Mouse (Mus musculus): ENCODE measurements around the gene Ptges2. TPM values are rescaled to one million over a fixed set of nuclear protein-coding genes. Genes with fewer than 3 reads are reported as not detected.

Ptges2 gene
- polyA plus RNA-seq, 1 experiment from 2014 or later, result 28.6 TPM

DNA sequence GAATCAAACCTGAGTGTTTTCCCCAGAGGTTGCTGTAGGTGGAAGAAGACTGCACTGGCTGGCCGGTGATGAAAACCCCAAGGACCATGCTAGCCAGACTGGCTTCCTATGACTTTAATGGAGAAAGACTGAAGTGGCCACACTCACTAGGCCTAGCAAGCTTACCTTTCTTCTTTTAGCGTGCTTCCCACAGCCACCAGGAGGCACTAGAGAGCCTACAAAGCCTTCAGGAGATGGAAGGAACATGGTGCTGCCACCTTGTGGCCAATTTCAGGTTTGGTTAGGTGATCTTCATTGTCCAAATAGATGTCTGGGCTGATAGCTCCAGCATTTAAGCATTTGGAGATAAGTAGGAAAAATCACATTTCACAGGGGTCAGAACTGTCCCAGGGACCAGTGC, 9.0 kb downstream of the Ptges2 start:
- H3K4me1 ChIP-seq, result no peaks in the 10 kb centered on the region
- no peak overlapping the region for H3K4me3 ChIP-seq
- H3K4me2 ChIP-seq (replicated peaks), result no peak overlapping the region
- no peak overlapping the region for H3K27ac ChIP-seq (replicated peaks)
- H3K36me3 ChIP-seq, result peaks cover 30% of the 10 kb centered on the region
- ATAC-seq (ENCODE audit: low FRiP score, low read depth), result no peak
- no peak overlapping the region for H3K9ac ChIP-seq (replicated peaks)
- H3K27me3 ChIP-seq, result no peaks in the 10 kb centered on the region
- H3K9me3 ChIP-seq, result no peaks in the 10 kb centered on the region
- 19% methylated on average over 2 of the region's 2 CpGs for WGBS

DNA sequence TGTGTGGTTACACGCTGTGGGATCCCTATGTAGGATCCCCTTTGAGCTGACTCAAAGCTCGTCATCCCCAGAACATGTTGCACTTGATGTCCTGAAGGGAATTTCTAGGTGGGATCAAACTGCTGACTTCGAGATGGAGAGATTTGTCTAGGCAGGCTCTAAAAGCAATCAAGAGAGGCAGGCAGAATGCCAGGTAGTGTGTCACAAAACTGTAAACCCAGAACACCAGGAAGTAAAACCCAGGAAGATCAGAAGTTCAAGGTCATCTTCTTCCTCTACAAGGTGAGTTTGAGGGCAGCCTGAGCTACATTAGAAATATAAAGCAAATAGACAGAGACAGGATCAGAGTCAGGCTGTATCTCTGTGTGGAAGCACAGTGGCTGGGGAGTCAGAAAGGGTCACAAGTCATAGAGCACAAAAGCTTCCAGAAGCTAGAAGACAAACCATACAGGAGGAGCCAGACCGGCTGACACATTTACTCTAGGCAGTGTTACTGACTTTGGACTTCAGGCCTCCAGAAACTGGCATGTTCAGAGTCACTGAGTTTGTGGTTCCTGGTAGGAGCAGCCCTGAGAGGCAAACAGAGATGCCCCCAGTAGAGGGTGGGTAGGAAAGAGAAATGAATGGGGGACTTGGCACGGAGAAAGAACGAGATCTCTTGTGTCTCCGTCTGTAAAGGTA, 11.6 kb downstream of the Ptges2 start:
- no peaks in the 10 kb centered on the region for H3K27me3 ChIP-seq
- H3K9me3 ChIP-seq, result no peaks in the 10 kb centered on the region
- no peak overlapping the region for H3K4me3 ChIP-seq
- H3K4me1 ChIP-seq, result no peaks in the 10 kb centered on the region
- H3K4me2 ChIP-seq (replicated peaks), result no peak overlapping the region
- ATAC-seq (ENCODE audit: low FRiP score, low read depth), result no peak
- H3K36me3 ChIP-seq, result 0 out of 2 replicates have a peak, but pooled peaks cover 9% of the 10 kb centered on the region
- H3K9ac ChIP-seq (replicated peaks), result no peak overlapping the region
- 83% methylated on average over 7 of the region's 7 CpGs for WGBS
- H3K27ac ChIP-seq (replicated peaks), result no peak overlapping the region

DNA sequence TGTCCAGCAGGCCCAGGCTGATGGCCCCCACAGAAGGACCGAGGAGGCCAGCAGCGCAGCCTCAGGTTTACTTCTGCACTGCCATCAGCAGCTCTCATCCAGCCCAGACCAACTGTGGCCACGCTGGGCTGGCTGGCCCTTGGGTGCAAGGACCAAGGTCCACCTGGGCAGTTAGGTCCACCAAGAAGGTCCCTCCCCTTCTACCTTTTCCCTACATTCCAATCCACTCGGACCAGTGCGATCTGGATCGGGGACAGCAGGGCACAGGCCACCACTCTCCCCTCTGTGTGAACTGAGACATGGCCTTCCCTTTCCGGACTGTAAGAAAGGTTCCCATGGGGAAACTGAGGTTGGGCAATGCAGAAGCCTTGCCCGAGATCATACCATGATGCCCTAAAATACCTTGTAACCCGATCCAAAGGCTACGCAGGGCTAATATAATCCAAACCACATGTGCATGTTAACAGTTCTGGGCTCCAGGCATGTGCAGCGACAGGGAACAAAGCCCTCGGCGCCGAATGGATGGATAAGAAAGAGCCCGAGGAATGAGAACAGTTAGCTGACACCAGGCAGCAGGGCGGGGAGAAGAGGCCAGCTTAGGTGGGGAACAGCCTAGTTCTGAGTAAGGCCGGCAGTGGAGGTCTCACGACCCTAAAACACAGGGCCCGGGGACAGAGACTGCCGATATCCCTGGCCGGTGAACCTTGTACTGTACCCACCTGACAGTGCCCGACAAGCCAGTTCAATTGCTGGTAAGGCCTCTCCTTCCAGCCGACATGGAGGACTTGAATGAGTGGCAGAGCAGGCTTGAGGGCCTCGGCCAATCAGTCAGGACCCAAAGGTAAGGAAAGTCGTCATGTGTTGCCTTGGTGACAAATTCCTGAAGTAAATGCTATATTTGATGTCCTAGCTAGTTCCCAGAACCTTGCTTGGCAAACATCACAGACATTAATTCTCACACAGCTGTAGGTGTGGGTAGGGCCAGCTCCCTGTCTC, 13.0 kb downstream of the Ptges2 start:
- Histone ChIP-seq H3K27ac (replicated peaks) (no peak overlapping the region), H3K4me3 (no peak overlapping the region), H3K9me3 (no peaks in the 10 kb centered on the region), H3K4me1 (no peaks in the 10 kb centered on the region), H3K27me3 (no peaks in the 10 kb centered on the region), H3K4me2 (replicated peaks) (no peak overlapping the region), H3K36me3 (no peaks in the 10 kb centered on the region), H3K9ac (replicated peaks) (no peak overlapping the region; the same call in 1 of the 2 replicates)
- no peak for ATAC-seq (ENCODE audit: low FRiP score, low read depth)
- WGBS, result 69% methylated on average over 25 of the region's 25 CpGs

DNA sequence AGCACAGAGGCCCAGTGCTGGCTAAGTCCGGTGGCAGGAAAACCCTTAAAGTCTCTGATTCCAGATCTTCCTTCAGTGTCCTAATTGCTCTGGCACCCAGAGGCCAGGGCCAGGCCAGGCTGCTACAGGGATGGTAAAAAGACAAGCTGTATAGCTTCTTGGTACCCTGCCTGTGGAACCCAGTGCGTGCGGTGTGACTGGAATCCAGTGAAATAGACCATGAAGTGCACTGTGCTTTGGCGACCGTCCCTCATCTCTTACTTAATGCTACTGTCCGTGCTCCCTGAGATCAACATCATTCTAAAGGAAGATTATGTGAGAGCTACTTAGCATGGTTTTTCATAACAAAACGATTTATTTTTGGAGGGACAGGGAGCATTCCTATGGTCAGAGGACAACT, 15.7 kb downstream of the Ptges2 start:
- peaks cover 23% of the 10 kb centered on the region for H3K36me3 ChIP-seq
- H3K4me2 ChIP-seq (replicated peaks), result no peak overlapping the region
- no peaks in the 10 kb centered on the region for H3K4me1 ChIP-seq
- no peak overlapping the region for H3K4me3 ChIP-seq
- no peaks in the 10 kb centered on the region for H3K27me3 ChIP-seq
- 92% methylated on average over 7 of the region's 7 CpGs for WGBS
- no peak for ATAC-seq (ENCODE audit: low FRiP score, low read depth)
- no peak overlapping the region for H3K27ac ChIP-seq (replicated peaks)
- H3K9me3 ChIP-seq, result no peaks in the 10 kb centered on the region
- no peak overlapping the region for H3K9ac ChIP-seq (replicated peaks)

DNA sequence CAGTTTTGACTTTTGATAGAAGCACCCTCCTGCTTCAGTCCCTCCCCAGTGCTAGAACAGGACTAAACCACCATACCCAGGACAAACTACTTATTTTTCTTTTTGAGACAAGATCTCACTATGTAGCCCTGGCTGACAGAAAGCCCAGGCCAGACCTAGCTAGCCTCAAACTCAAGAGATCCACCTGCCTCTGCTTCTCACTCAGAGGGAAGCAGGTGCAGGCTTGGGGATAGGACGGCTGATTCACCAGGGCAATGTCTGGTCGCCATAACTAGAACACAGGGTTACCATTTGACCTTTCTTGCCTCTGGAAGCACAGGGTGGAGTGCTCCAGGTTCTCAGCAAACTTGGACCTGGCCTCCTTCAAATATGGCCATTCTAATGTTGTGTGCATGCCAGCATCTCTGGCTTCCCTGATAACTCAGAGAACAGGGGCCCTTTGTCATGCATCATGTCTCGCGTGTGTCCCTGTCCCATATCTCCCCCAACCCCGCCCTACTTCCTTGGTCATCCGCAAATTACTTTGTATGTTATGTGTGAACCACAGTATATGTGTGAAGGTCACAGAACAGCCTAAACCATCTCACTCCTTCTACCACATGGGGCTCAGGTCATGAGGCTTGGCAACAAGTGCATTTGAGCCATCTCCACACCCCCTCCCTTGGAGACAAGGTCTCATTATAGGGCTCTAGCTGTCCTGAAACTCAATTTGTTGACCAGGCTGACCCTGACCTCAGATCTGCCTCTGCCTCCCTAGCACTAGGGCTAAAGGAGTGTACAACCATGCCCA, 17.2 kb downstream of the Ptges2 start:
- H3K9ac ChIP-seq (replicated peaks), result no peak overlapping the region
- H3K4me3 ChIP-seq, result no peak overlapping the region
- 90% methylated on average over 6 of the region's 6 CpGs for WGBS
- ATAC-seq (ENCODE audit: low FRiP score, low read depth), result no peak
- no peaks in the 10 kb centered on the region for H3K27me3 ChIP-seq
- H3K4me2 ChIP-seq (replicated peaks), result no peak overlapping the region
- no peaks in the 10 kb centered on the region for H3K9me3 ChIP-seq
- peaks cover 38% of the 10 kb centered on the region for H3K36me3 ChIP-seq
- no peak overlapping the region for H3K27ac ChIP-seq (replicated peaks)
- no peaks in the 10 kb centered on the region for H3K4me1 ChIP-seq

DNA sequence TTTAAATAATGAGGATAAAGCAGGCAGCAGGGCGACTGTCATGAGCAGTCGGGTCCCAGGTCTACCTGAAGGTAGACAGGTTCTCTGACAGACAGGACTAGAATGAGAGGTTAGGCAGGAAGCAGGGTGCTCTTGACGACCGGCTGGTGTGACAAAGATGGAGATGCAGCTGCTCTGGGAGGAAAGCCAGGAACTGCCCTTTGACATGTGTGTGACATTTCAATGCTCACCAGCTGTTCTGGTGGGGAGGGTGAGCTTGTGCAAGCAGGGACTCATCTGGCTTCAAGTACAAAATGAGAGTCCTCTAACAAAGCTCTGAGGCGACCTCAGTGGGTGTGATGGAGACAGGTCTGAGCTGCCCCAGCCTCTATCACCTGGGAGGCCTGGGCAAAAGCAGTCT, 18.2 kb downstream of the Ptges2 start:
- no peak overlapping the region for H3K4me3 ChIP-seq
- H3K4me2 ChIP-seq (replicated peaks), result no peak overlapping the region
- H3K27ac ChIP-seq (replicated peaks), result no peak overlapping the region
- H3K27me3 ChIP-seq, result no peaks in the 10 kb centered on the region
- H3K36me3 ChIP-seq, result peaks cover 48% of the 10 kb centered on the region
- H3K9ac ChIP-seq (replicated peaks), result no peak overlapping the region
- no peaks in the 10 kb centered on the region for H3K9me3 ChIP-seq
- 77% methylated on average over 5 of the region's 5 CpGs for WGBS
- ATAC-seq (ENCODE audit: low FRiP score, low read depth), result no peak
- no peaks in the 10 kb centered on the region for H3K4me1 ChIP-seq

DNA sequence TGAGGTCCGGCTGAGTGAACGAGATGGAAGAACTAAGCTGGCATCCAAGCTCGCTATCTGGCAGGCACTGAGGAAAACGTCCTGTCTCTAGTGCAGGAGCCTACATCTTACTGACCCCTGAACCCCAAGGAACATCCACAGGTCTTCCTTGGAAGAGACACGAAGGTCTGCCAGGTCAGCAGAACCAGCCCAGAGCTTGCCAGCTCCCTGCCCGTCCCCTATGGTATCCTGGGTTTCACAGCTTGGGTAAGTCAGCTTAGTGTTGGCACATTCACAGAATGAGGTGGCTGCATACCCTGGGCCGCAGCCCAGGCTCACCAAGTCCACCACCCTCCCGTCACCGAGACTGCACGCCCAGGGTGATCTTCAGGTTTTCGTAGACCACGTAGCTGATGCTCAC, 20.1 kb downstream of the Ptges2 start:
- 94% methylated on average over 12 of the region's 12 CpGs for WGBS
- H3K9ac ChIP-seq (replicated peaks), result no peak overlapping the region
- no peak for ATAC-seq (ENCODE audit: low FRiP score, low read depth)
- no peaks in the 10 kb centered on the region for H3K4me1 ChIP-seq
- no peak overlapping the region for H3K4me2 ChIP-seq (replicated peaks)
- H3K4me3 ChIP-seq, result no peak overlapping the region
- H3K27ac ChIP-seq (replicated peaks), result no peak overlapping the region
- H3K9me3 ChIP-seq, result no peaks in the 10 kb centered on the region
- peaks cover 67% of the 10 kb centered on the region for H3K36me3 ChIP-seq
- no peaks in the 10 kb centered on the region for H3K27me3 ChIP-seq

DNA sequence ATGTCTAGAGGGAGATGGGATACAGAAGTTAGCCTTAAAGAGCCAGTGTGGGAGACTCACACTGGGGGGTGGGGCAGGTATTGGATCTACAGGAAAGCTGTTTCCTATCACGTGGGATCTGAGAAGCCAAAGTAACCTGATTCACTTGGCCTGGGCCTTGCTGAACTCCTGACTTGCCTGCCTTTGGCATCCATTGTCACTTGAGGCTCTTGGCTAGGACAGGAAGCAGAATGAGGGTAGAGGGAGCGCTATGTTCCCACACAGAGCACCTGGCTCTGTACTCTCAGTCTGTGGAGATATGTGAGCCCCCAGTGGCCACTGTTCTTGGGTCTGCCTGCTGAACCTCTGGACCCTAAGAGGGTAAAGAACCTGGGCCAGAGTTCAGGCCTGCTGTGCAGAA, 20.9 kb downstream of the Ptges2 start:
- H3K4me3 ChIP-seq, result no peak overlapping the region
- no peak overlapping the region for H3K9ac ChIP-seq (replicated peaks)
- H3K27ac ChIP-seq (replicated peaks), result no peak overlapping the region
- no peaks in the 10 kb centered on the region for H3K27me3 ChIP-seq
- no peaks in the 10 kb centered on the region for H3K9me3 ChIP-seq
- H3K4me2 ChIP-seq (replicated peaks), result no peak overlapping the region
- WGBS, result 91% methylated on average over 2 of the region's 2 CpGs
- peaks cover 74% of the 10 kb centered on the region for H3K36me3 ChIP-seq
- H3K4me1 ChIP-seq, result no peaks in the 10 kb centered on the region
- no peak for ATAC-seq (ENCODE audit: low FRiP score, low read depth)

DNA sequence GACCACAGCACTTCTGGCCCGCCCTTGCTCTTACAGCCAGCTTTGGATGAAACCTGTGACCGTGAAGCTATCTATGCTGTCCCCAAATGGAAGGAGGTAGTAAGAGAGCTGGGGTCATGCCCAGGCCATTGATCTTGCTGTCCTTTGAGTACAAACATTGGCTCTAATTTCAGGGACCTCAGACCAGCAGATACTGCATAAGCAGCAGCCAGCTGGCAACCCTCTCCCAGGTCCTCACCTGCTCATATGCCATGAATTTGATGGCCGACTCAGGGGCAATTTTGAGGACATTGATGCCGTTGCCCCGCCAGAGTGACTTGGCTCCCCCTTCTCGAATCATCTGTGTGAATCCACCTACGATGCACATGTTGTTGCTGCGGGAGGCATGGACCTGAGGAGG, 21.8 kb downstream of the Ptges2 start:
- no peaks in the 10 kb centered on the region for H3K27me3 ChIP-seq
- no peak for ATAC-seq (ENCODE audit: low FRiP score, low read depth)
- H3K4me2 ChIP-seq (replicated peaks), result no peak overlapping the region
- no peak overlapping the region for H3K9ac ChIP-seq (replicated peaks)
- peaks cover 75% of the 10 kb centered on the region for H3K36me3 ChIP-seq
- no peaks in the 10 kb centered on the region for H3K9me3 ChIP-seq
- H3K27ac ChIP-seq (replicated peaks), result no peak overlapping the region
- H3K4me1 ChIP-seq, result no peaks in the 10 kb centered on the region
- 89% methylated on average over 8 of the region's 8 CpGs for WGBS
- H3K4me3 ChIP-seq, result no peak overlapping the region

DNA sequence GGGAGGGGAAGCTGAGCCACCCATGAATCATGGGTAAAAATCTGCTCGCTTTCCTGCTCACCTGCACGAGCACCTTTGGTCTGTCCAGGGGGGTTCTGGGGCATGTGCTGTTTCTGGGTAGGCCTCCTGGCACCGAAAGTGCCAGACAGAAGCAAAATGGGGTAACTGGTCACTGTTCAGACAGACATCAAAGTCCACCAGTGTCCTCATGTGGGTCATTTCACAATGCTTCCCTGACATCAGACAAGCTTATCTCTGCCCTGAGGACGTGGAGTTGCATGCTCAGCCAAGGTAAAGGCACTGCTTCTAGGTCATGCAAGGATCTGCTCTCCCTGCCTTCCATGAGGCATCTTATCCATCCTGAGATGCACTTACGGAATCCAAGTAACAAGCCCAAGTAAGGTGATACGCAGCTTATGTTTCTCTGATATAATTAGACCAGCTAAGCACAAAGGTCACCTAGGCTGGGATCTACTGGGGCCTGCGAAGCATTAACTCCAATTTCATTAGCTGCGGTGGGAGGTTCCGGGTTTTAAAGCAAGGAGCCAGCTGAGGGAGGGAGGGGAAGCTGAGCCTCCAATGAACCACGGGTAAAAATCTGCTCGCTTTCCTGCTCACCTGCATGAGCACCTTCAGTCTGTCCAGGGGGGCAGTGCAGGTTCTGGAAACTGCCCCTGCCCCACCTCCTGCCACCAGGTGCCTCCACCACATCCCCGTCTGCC, 22.9 kb downstream of the Ptges2 start:
- Histone ChIP-seq H3K36me3 (peaks cover 75% of the 10 kb centered on the region), H3K9me3 (no peaks in the 10 kb centered on the region), H3K27me3 (no peaks in the 10 kb centered on the region), H3K9ac (replicated peaks) (no peak overlapping the region), H3K4me2 (replicated peaks) (no peak overlapping the region), H3K27ac (replicated peaks) (no peak overlapping the region), H3K4me3 (no peak overlapping the region), H3K4me1 (peaks cover 7% of the 10 kb centered on the region)
- no peak for ATAC-seq (ENCODE audit: low FRiP score, low read depth)
- 86% methylated on average over 12 of the region's 12 CpGs for WGBS

DNA sequence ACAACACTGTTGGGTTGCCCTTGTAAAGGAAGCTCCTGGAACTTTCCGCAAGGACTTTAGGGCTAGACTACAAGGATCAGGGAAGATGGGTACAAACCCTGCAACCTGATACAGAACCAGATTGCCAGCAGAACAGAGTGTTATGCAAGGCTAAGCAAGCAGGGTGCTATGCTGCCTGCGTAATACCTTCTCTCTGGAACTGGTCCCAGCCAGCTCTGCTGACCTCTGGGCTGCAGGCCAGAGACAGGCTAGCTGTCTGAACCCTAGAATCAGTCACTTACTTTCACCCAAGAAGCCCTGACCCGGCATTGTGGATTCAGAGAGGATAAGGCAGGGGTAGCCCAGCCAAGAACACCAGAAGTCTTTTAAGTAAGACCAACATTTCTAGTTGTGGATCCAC, 23.7 kb downstream of the Ptges2 start:
- ATAC-seq (ENCODE audit: low FRiP score, low read depth), result no peak
- no peaks in the 10 kb centered on the region for H3K9me3 ChIP-seq
- H3K4me2 ChIP-seq (replicated peaks), result no peak overlapping the region
- no peak overlapping the region for H3K4me3 ChIP-seq
- peaks cover 73% of the 10 kb centered on the region for H3K36me3 ChIP-seq
- no peak overlapping the region for H3K27ac ChIP-seq (replicated peaks)
- no peak overlapping the region for H3K9ac ChIP-seq (replicated peaks)
- H3K27me3 ChIP-seq, result no peaks in the 10 kb centered on the region
- peaks cover 15% of the 10 kb centered on the region for H3K4me1 ChIP-seq
- WGBS, result 96% methylated on average over 3 of the region's 3 CpGs

Measured in midbrain, embryonic 12.5 days (tissue).